Mouse (Mus musculus) adrenal gland, postnatal 14 days (tissue): Measurements from ENCODE around the gene Tnf. TPM values are rescaled to one million over a fixed set of nuclear protein-coding genes. Genes with fewer than 3 reads are reported as not detected.

Experiments
- DNase-seq: peaks from one replicate; pipeline ENCODE4 v3.0.0; 2021; ENCODE audit warnings: mixed read lengths
- total RNA-seq: library from RNA; stranded (reverse); gene quantifications from 2 replicates; pipeline ENCODE4 v1.2.3, GENCODE M21; 2021

The Tnf gene
- total RNA-seq, 1 experiment from 2014 or later, result 0.33 TPM

DNA sequence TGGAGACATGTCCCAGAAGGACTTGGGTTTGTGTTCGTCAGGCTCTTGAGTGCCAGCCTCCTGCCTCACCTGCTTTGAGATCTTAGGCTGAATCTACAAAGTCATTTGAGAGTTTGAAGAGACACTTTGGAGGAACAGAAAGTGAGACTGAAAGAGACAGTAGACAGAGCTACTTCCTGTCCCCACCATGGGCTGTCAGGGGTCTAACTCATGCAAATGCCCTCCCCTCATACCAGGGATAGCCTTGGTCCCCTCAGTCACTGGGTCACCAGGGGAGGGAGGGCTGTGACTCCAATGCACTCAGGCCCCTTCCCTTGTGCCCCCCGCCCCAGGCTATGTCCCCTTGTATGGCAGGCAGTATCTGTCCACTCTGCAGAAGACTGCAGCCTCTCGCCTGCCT lies 28.5 kb downstream of the Tnf start:
- no peak for DNase-seq

DNA sequence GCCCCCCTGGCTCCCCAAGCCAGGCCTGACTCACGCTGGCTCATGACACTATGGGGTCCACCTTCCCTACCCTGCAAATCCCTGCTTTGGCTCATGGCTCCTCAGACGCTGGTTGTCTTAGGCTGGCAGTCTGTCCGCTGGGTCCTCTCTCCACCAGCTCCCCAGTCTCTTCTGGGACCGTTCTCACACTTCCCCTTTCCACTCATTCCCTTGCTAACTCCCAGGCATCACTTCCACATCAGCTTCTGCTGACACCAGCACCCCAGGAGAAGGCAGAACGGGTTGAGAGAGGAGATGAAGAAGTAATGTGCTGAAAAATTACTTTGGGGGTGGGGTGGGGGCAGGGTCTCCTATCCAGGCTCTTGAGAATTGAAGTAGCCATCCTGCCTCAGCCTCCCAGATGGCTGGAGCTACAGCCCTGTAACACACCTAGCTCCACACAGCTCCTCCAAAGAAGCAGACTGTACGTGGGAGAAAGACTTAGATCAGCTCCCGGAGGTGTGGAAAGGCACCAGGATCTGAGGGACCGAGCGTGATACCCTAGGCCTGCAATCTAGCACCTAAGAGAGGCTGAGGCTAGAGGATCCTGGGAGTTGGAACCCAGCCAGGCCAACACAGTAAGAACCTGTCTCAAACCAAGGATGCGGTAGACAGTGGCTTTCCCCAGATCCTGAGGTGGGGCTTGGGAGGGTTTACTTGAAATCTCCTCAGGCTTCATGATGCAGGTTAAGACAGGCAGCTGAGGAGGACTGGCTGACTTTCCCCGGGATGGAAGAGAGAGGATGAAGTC lies 29.2 kb downstream of the Tnf start:
- DNase-seq, result no peak

DNA sequence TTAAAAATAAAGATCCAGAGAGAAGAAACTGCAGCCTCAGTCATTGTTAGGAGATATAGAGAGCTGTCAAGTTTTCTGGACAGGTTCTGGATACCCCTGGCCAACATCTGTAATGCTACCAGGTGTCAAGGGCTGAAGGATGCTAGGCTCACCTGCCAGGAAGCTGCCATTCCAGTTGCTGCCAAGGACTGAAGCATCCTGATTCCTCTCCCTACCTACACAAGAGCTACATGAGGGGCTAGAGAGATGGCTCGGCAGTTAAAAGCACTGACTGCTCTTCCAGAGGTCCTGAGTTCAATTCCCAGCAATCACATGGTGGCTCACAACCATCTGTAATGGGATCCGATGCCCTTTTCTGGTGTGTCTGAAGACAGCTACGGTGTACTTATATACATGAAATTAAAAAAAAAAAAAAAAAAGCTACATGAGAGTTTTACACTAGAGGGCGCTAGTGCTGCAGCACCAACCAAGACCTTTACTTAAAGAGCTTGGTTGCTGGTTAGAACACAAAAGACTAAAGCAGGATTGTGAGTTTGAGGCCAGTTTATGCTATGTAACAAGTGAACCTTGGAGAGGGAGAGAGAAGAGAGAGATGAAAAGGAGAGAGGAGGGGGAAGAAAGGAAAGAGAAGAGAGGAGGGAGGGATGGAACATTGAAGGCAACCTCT lies 33.1 kb downstream of the Tnf start:
- DNase-seq, result no peak

DNA sequence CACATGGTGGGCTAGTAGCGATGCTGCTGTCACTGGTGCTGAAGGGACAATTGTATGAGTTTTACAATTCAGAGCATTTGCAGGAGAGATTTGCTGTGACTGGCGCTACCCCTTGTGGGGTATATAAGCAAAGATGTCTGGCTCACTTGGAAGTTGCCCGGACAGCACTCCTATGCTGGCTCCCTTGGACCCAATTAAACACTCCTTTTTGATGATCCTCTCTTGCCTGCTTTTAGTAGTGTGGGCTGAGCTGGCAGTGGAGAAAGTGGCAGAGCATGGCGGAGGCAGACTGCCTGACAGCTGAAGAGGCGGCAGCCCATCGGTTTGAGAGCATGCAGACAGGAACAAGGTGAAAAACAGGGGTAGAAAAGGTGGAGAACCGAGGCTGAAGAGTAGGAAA lies 34.0 kb downstream of the Tnf start:
- DNase-seq, result no peak

DNA sequence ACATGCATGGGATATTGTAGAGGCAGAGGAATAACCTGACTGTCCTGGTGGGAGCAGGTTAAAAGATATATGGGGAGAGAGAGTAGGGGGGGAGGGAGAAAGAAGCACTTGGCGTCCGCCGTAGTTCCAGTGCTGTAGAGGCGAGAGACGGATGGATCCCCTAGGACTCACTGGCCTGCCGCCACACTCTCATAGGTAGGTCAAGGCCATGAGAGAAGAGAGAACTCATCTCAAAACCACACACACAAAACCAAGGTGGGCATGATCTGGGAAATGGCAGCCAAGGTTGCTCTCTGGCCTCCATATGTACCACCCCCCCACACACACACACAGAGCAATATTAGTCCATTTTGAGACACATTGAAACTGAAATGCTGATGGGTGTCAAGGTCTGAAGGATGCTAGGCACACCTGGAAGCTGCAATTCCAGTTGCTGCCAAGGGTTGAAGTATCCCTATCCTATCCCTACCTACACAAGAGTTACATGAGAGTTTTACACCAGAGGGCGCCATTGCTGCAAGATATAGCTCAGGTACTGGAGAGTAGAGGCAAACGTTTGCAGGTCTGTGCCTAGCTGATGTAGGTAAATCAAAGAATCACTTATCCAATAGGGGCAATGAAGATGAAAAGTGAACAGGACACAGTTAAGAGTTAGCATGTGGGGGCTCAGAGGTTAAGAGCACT lies 35.3 kb downstream of the Tnf start:
- DNase-seq, result peak; percentile 74

DNA sequence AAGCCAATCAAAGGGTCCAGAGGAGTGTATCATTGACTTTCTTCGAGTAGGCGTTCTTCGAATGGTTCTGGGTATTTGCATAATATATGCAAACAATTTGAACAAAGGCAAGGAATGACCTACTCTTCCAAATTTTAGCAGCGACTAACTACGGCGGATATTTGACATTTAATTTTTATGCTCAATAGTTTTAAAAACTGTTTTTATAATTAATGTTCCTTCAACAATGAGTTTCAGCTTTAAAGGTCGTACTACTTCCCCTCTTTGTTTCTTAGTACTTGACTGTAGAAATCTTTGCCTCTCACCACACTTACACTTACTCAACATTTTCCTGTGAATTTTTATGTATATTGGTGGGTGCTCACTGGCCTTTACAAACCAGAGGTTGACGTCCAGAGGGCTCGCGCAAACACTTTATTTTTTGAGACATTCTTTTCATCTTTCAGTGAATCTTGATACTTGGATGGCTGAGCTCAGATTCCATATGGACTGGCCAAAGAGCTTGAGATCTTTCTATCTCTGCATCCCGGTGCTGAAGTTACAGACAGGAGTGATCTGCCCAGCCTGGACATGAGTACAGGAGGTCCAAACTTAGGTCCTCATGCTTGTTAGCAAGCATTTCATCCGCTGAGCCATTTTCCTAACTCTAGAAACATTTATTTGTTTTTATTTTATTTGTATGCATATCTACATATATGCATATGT lies 36.2 kb downstream of the Tnf start:
- DNase-seq, result no peak

DNA sequence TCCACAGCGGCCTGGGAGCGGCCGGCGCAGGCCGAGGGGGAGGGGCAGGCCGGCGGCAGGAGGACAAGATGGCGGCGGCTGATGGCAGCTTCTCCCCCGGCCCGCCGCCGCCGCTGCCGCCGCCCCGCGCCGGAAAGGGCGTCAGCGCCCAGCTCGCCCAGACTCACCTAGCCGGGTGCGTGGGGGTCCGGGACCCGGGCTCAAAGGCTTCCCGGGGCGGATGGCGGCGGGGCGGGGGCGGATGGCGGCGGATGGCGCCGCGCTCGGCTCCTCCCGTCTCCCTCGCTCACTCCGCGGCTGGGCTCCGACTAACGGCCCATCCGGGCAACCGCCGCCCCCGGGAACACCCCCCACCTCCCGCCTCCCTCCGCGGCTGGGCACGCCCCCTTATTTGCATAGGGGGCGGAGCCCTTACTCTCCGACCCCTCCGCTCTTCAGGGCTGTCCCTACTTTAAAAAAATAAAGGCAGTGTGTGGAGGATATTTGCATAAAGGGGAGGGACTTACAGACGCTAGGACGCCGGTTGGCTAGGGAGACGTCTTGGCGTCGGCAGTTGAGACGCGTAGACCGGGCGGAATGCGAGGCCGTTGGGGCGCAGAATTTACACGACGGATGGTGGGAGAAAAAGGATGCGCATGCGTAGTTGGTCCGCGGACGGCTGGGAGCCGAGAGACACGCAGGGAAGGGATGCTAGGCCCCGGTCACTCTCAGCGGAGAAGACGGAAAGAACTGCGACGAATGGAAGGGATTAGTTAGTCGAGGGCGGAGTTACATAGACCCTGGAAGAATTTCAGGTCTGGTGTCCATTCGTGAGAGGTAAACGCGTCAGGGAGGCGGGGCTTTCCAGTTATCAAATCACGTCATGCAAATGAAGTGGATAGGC lies 37.0 kb downstream of the Tnf start, which contains the start of gene Prrc2a:
TSS of gene Prrc2a (minus strand) at position 330 of the 883 bp plus-strand sequence.
- DNase-seq, result peak; percentile 98

DNA sequence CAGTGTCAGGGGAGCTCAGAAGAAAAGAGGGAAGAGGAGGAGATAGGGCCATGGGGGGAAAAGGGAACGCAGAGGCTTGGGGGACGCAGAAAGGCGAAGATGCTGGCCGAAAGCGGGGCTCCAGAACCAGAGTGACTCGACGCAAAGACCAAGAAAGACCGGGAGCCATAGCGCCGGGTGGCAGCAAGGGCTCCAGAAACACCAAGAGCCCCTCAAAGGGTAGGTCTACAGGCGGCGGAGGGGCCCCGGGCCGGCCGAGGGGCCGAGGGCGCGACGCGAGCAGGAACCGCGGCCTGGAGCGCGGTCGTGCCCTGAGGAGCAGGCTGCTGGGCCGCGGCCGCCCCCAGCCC lies 37.6 kb downstream of the Tnf start:
- no peak for DNase-seq

DNA sequence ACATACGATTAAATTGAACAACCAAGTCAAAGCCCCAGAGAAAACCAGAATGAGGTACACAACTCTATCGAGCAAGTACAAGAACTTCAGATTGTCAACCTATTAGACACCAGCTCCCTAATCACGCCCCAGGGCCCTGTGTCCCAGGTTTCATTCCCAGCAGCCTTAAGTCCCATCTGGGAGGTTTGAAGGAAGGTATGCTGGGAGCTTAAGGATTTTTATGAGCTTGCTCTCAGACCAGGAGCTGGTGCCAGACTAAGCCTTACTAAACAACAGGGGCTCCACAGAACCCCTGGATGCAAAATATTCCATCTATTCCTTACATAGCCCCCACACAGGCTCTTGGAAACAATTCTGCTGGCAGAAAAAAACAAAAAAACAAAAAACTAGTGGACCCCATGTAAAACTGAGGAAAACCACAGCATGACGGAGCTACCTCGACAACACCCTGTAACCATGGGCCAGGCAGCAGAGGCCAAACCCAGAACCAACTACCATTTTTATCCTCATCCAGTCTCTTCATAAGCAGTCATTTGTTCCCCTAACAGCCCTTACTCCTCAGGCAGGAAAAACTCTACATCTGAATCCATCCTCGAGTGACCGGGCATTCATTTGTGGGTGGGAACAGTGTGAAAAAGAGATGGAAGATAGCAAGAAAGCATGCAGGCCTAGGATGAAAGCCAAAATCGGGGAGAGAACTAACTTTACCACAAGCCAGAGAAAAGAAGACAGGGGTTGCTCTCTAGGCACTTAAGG lies 38.3 kb downstream of the Tnf start:
- no peak for DNase-seq

DNA sequence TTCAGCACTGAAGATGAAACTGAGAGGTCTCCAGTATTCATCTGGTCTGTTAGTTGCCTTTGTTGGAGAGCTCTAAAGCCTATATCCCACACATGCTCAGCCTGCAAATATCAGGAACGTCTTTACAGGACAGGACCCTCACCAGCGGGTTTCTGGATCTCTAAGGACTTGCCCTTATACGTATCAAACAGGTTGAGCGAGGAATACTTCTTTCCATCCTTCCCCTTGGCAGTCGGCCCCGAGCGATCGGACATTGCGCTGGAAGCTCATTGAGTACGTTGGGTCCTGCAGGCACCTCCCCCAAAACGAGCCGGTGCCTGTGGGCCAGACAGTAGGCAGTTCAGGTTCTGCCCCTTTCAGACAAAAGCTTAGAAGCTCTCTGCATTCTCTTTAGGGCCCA lies 39.1 kb downstream of the Tnf start:
- peak; percentile 62 for DNase-seq

DNA sequence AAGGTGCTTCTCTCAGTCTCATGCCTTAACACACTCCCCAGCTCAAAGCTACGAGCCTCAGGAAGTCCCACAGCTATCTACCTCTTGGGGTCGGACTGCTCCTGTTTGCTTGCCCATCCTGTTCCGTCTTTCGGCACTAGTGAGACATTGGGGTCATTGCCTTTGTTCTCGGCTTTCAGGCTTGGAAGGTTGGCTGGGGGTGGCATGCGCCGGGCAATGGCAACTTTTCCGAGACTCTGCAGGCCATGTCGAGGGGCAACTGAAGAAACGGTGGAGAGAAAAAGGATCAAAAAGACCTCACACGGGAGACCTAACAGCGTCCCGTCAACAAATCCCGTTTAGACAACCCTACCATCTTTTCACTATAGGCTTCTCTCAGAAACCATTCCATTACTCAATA lies 39.7 kb downstream of the Tnf start:
- DNase-seq, result no peak

DNA sequence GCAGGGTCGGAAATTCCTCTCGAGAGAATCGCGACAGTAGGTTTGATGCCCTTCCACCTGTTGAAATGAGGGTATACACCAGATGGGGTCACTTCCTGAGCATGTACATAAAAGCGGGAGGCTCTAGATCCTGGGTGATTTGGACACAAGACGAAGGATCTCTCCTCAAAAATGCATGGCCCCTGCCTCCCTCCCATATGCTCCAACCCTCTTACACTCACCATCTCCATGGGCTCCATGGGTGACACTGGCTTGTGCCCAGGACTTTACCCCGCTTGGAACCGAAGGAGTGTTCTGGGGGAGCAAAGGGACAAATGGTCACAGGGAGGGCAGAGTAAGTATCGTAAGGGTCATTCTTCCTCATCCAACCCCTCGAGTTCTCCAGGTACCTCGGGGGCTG lies 40.4 kb downstream of the Tnf start:
- DNase-seq, result no peak

DNA sequence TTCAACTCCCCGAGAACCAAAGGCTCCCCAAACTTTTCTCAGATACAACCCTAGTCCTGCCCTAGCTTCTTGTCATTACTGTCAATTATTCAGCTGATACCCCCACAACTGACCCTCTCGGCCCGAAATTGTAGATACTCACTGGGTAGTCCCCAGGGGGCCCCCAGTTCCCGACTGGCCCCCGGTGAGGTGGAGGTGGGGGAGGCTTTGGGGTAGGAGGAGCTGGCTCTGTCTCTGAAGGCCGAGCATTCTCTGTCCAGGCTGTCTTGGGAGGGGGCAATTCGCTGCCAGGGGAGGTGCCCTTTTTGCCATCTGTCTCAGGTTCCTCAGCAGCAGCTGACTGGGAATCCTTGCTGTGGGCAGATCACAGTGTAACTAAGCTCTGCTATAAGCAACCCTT lies 42.2 kb downstream of the Tnf start:
- DNase-seq, result no peak

DNA sequence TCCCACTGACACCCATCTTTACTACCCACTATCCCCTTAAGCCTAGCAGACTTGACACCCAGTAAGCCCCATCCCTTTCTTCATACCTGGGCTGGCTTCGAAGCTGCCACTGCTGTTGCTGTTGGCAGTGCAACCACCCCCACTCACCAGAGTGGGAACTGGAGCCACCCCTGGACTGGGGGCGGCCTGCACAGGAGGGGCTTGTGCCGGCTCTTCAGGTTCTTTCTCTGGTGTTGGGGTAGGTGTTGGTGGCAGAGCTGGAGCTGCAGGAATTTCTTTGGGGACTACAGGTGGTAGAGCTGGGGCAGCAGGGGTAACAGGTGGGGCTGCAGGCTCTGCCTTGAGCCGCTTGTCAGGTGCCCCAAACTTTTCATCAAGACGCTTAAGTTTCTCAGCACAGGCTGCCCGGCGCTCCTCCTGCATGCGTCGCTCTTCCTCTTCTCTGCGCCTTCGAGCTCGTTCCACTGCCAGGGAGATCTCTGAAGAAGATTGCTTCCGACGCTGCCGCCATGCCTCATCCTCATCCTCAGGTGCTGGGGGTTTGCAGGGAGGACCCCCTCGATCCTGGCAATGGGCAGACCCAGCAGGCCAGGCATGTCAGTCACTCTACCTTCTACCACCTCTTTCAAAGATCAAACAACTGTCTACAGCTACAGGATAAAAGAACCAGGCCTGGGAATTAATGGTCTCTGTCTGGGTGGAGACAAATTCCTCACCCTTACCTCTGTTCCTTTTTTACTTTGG lies 42.8 kb downstream of the Tnf start:
- no peak for DNase-seq

DNA sequence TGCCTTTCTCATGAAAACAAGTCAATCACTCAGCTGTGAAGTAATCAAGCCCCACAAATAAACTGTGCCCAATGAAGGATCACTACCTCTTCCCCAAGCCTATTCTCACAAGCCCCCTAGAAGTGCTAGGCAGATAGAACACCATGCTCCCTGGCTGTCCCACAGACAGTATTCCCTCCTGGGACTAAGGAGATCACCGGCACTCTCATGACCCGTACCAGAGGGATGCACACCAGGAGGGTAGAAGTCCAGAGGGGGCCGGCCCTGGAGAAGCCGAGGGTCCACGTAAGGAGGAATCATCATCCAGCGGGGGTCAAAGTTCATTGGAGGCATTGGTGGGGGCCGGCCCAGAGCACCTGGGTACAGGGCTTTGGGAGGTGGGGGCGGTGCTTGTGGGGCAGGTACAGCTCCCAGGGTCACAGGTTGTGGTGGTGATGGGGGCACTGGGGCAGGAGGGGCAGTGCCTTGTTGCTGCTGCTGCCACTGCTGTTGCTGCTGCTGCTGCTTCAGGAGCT lies 44.1 kb downstream of the Tnf start:
- no peak for DNase-seq

DNA sequence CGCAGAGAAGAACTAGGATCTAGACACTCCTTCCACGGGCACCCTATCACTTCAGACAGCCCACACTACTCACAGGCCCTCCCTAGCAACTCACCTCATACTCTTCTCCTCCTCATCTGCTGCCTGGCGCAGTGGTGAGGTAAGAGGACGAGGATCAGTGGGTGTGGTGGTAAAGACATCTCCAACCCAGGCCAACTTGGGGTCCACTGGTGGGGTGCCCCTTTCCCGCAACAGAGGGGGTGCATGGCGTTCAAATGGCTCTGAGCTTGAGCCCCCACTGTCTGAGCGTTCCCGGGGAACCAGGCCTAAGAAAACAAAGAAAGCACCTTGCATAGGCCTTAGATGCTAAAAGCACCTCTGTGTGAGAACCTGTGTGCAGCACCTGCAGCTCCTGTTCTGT lies 44.6 kb downstream of the Tnf start:
- no peak for DNase-seq

DNA sequence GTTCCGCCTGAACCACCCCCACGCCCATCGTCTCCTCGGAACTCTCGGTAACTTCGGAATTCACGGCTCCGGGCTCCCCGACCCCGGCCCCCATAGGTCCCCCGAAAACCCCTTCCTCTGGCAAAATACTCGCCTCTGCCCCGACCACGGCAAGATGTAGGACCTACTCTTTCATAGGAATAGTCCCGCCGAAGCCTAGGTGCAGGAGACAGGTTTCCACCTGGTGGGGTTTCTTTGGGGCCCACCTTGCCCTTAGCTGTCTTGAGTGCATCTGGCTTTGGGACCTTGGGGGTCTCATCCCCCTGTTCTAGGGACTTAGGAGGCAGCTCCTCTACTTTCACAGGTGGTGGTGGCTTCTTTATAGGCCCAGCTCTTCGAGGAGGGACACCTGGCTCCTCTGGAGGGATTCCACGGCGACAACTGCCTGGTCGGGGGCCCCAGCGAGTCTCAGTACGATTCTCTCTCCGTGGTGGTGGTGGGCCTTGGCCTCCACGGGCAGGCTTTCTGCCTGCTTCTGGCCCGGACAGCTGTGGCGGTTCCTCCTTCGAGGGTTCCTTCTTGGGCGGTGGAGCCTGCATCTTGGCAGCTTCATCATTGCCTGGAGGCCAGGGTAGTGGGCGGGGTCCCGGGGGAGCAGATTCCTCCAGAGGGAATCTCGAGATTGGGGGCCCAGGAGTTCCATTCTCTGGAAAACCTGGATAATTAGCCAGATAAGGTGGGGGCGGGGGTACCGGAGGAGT lies 45.2 kb downstream of the Tnf start:
- DNase-seq, result no peak

DNA sequence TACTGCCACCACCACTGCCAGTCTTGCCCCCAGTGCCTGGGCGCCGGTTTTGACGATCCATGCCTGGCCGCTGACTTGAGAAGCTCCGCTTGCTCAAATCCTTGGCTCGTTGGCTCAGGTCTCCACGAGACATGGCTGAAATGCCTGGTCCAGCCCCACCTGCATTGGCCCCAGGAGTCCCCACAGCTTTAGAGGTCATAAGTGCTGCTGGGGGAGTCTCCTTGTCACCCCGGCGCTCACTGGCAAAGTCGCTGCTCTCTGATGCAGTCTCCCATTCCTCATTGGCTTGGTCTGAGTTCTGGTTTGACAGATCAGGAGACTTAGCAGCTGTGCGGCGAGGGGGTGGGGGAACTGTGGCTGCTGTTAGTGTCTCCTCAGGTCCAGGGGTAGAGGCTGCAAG lies 46.4 kb downstream of the Tnf start:
- DNase-seq, result no peak

DNA sequence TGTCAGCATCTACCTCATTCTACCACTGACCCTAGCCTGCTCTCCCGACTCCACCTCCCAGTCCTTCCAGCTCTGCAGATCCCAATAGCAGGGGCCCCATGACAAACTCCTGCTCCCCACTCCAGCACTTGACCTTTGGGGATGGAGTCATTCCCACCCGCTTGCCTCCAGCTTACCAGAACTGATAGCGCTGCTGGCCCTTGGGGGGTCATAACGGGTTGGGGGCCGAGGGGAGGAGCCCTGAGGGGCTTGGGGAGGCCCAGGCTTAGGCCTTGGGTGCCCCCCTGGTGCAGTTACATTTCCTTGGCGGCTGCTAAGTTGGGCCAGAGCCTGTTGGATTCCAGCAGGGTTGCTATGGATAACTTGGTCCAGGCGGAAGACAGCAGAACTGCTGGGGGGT lies 47.2 kb downstream of the Tnf start:
- DNase-seq, result no peak
